Mouse (Mus musculus) forebrain, embryonic 11.5 days (tissue): Measurements from ENCODE around the gene Gm11172. TPM values are rescaled to one million over a fixed set of nuclear protein-coding genes. Genes with fewer than 3 reads are reported as not detected.
"Not testable (repeated sequence)": the region's sequence is repeated elsewhere in the genome, so short reads cannot be mapped to it uniquely, and the experiment has no call there.

Experiments
- ATAC-seq: fragments of 200-750 bp; cut with Nextera tagmentation; replicated peaks from 2 replicates; pipeline ENCODE4 v1.8.0; 2017; ENCODE audit warnings: moderate TSS enrichment; ENCODE audit not compliant: low FRiP score
- DNase-seq: peaks from one replicate; pipeline ENCODE4 v3.0.0-alpha.2; 2017; ENCODE audit warnings: low spot score
- H3K27ac ChIP-seq: fragments of 300-500 bp; sonication (generic); 2 replicates; pipeline ENCODE4 v1.5.1; 2014; ENCODE audit warnings: low read depth, low read length
- H3K27me3 ChIP-seq: fragments of 300-500 bp; sonication (generic); 2 replicates; pipeline ENCODE4 v1.6.1; 2014; ENCODE audit warnings: mild to moderate bottlenecking, low read length, mixed read lengths; ENCODE audit not compliant: control insufficient read depth, insufficient read depth
- H3K36me3 ChIP-seq: fragments of 300-500 bp; sonication (generic); 2 replicates; pipeline ENCODE4 v1.6.1; 2014; ENCODE audit warnings: mild to moderate bottlenecking, low read length, moderate library complexity, mixed read lengths; ENCODE audit not compliant: control insufficient read depth, insufficient read depth
- H3K4me1 ChIP-seq: fragments of 300-500 bp; sonication (generic); replicated peaks from 2 replicates; pipeline ENCODE4 v1.6.1; 2014; ENCODE audit warnings: low read length, mixed read lengths; ENCODE audit not compliant: control insufficient read depth, insufficient read depth
- H3K4me2 ChIP-seq: fragments of 300-500 bp; sonication (generic); 2 replicates; pipeline ENCODE4 v1.6.1; 2014; ENCODE audit warnings: low read depth, mild to moderate bottlenecking, low read length, moderate library complexity, mixed read lengths; ENCODE audit not compliant: severe bottlenecking
- H3K4me3 ChIP-seq: fragments of 300-500 bp; sonication (generic); 2 replicates; pipeline ENCODE4 v1.5.1; 2014; ENCODE audit warnings: low read depth, low read length
- H3K9ac ChIP-seq: fragments of 300-500 bp; sonication (generic); 2 replicates; pipeline ENCODE4 v1.6.1; 2014; ENCODE audit warnings: low read length
- H3K9me3 ChIP-seq: fragments of 300-500 bp; sonication (generic); 2 replicates; pipeline ENCODE4 v1.6.1; 2016; ENCODE audit warnings: low read length, mixed read lengths; ENCODE audit not compliant: control insufficient read depth
- WGBS: fragments of 180-500 bp; shearing (Covaris S2); extraction: QIAGEN DNeasy Blood & Tissue Kit; methylation state at CpG from one replicate; pipeline ENCODE4 v1.1.7; 2014; 5-methylcytosine and 5-hydroxymethylcytosine counted together
- polyA plus RNA-seq: library from polyadenylated mRNA; unstranded; fragments of >200 nt; fragmentation: Nextera tagmentation; extraction: Ambion mirVana; gene quantifications from 2 replicates; pipeline ENCODE4 v1.2.1, GENCODE M21; 2014

Gene Gm11172
- polyA plus RNA-seq, 1 experiment from 2014 or later = not detected

GRCm38 (mm10) chr16:10844319-10844670, 31.6 kb downstream of the Gm11172 start:
- DNase-seq = no peak
- 0 out of 2 replicates have a peak, but pooled peaks cover 2% of the 10 kb centered on the region for H3K4me1 ChIP-seq
- no peak overlapping the region for H3K4me2 ChIP-seq
- no peak for ATAC-seq
- no peaks in the 10 kb centered on the region for H3K36me3 ChIP-seq
- no peaks in the 10 kb centered on the region for H3K27me3 ChIP-seq
- no peak overlapping the region for H3K9ac ChIP-seq
- H3K9me3 ChIP-seq = no peaks in the 10 kb centered on the region
- no peak overlapping the region for H3K4me3 ChIP-seq
- WGBS = 85% methylated on average over 6 of the region's 6 CpGs
- no peak overlapping the region for H3K27ac ChIP-seq

- Histone ChIP-seq H3K4me2 (no peak overlapping the region), H3K27ac (no peak overlapping the region), H3K9ac (no peak overlapping the region), H3K27me3 (no peaks in the 10 kb centered on the region), H3K36me3 (no peaks in the 10 kb centered on the region), H3K4me1 (0 out of 2 replicates have a peak, but pooled peaks cover 2% of the 10 kb centered on the region), H3K9me3 (no peaks in the 10 kb centered on the region), H3K4me3 (no peak overlapping the region)
- 85% methylated on average over 6 of the region's 6 CpGs for WGBS
- DNase-seq (no peak), ATAC-seq (no peak)
These were observed 33.2 kb downstream of the Gm11172 start for GRCm38 (mm10) chr16:10845952-10846351.

DNA sequence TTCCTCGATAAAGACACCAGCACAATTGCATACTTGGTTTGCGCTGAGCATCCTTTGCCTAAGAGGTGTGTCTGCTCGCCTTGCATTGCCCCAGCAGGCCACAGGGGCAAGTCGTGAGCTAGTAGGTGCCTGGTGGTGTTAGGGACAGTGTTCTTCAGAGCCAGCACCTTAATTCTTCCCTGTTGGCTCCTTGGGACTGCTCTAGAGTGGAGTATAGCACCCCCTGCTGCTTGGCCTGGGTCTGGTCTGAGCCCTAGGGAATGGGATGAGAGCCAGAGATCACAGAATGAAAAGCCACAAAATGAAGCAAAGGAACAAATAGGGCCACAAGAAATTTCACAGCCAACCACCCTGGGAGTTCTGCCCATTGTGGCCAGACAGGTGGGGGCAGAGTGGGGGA, 33.8 kb downstream of the Gm11172 start:
- H3K4me2 ChIP-seq = no peak overlapping the region
- H3K36me3 ChIP-seq = no peaks in the 10 kb centered on the region
- 49% methylated on average over 4 of the region's 4 CpGs for WGBS
- H3K4me1 ChIP-seq = 0 out of 2 replicates have a peak, but pooled peaks cover 2% of the 10 kb centered on the region
- DNase-seq (no peak), ATAC-seq (no peak)
- no peaks in the 10 kb centered on the region for H3K27me3 ChIP-seq
- H3K4me3 ChIP-seq = no peak overlapping the region
- H3K27ac ChIP-seq = no peak overlapping the region
- no peak overlapping the region for H3K9ac ChIP-seq
- H3K9me3 ChIP-seq = no peaks in the 10 kb centered on the region

DNA sequence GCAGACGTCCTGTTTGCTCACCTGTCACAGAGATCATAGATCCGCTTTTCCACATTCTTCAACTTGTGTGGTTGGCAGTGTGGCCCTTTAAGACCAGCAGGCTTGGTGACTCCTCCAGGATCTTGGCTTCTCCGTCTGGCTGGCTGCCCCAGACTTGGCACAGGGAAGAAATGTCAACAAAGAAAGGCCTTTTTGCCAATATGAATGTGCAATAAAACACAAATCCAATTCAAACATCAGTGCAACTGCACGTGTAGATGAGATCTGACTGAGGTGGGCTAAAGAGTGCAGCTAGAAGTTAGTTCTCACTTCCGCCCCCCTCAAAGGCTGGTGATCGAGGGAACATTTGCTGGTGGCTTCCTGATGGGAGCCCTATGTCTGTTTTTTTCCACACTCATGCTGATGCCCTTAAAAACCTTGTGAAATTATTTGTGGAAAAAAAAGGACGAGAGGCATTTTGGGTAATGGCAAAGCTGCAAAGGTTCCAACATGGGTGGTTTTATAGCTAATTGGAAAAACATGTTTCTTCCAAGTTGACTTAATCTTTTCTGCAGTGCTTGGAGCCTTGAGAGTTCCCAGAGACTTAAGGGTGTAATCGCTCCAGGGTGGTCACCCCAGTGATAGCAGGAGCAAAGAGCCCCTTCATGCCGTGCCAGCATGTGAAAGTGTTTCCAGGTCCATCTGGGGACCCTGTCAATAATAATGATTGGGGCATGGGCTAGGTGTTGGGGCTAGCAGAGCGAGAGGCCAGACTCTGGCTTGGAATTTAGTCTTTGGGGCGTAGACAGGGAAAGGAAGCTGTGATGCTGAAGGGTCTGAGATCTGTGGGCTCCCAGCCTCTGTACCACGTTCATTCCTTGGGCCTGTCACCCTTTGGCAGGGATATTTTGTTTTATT, 37.5 kb downstream of the Gm11172 start:
- H3K9me3 ChIP-seq = no peaks in the 10 kb centered on the region
- H3K9ac ChIP-seq = no peak overlapping the region
- ATAC-seq (no peak), DNase-seq (no peak)
- no peak overlapping the region for H3K4me3 ChIP-seq
- no peaks in the 10 kb centered on the region for H3K4me1 ChIP-seq
- no peak overlapping the region for H3K27ac ChIP-seq
- H3K27me3 ChIP-seq = no peaks in the 10 kb centered on the region
- H3K4me2 ChIP-seq = no peak overlapping the region
- 82% methylated on average over 12 of the region's 12 CpGs for WGBS
- no peaks in the 10 kb centered on the region for H3K36me3 ChIP-seq

DNA sequence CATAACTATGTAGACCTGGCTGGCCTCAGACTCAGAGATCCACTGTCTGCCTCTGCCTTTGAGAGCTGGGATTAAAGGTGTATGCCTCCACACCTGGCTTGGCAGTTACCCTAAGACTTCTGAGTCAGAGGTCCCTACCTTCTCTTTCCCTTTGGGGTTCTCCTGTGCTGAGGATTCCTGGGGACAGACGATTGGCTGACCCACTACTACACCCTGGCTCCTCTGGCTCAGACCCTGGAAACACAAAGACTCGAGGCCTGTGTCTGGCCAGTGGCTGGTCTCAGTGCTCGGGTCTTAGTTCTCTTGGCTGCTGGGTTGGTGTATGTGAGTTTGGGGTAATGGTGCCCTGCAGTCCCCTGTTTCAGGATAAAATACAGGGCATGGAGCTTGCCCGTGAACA, 38.2 kb downstream of the Gm11172 start:
- no peak overlapping the region for H3K4me3 ChIP-seq
- no peaks in the 10 kb centered on the region for H3K27me3 ChIP-seq
- no peak overlapping the region for H3K9ac ChIP-seq
- H3K36me3 ChIP-seq = no peaks in the 10 kb centered on the region
- H3K9me3 ChIP-seq = no peaks in the 10 kb centered on the region
- ATAC-seq = no peak
- no peaks in the 10 kb centered on the region for H3K4me1 ChIP-seq
- H3K4me2 ChIP-seq = no peak overlapping the region
- H3K27ac ChIP-seq = no peak overlapping the region
- 51% methylated on average over 4 of the region's 4 CpGs for WGBS
- no peak for DNase-seq

GRCm38 (mm10) chr16:10852216-10852615, 39.5 kb downstream of the Gm11172 start:
- not testable (repeated sequence) for H3K9me3 ChIP-seq, H3K36me3 ChIP-seq, ATAC-seq, H3K4me3 ChIP-seq, H3K27me3 ChIP-seq, H3K4me2 ChIP-seq, H3K4me1 ChIP-seq, H3K9ac ChIP-seq, H3K27ac ChIP-seq, DNase-seq
- 90% methylated on average over 10 of the region's 10 CpGs for WGBS

DNA sequence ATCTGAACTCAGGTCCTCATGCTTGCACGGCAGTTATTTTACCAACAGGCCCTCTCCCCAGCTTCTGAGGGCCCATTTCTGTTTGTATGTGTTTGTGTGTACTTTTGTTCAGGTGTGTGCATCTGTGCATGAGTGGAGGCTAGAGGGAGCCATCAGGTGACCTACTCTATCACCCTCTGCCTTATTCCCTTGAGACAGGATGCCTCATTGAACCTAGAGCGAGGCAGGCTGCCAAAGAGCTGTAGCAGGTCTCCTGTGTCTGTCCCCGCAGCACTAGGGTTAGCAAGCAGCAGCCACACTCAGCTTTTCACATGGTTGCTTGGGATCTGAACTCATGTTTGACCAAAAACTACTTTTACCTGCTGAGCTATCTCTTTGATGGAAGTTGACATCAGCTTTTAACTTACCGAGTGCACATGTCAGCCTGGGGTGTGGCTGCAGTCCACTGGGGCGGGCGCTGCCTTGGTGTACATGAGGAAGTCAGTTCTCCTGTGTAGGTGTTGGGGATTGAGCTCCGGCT, 47.1 kb downstream of the Gm11172 start:
- ATAC-seq = no peak
- H3K36me3 ChIP-seq = no peaks in the 10 kb centered on the region
- no peak overlapping the region for H3K4me2 ChIP-seq

GRCm38 (mm10) chr16:10861408-10861807, 48.7 kb downstream of the Gm11172 start:
- Histone ChIP-seq H3K4me1 (no peaks in the 10 kb centered on the region), H3K9me3 (no peaks in the 10 kb centered on the region), H3K4me2 (no peak overlapping the region), H3K27ac (no peak overlapping the region), H3K36me3 (no peaks in the 10 kb centered on the region), H3K4me3 (no peak overlapping the region), H3K9ac (no peak overlapping the region), H3K27me3 (no peaks in the 10 kb centered on the region)
- no peak for ATAC-seq
- 82% methylated on average over 3 of the region's 3 CpGs for WGBS
- no peak for DNase-seq

More for the DNA sequence above, 47.1 kb downstream of the Gm11172 start:
- H3K9me3 ChIP-seq = no peaks in the 10 kb centered on the region
- no peak for DNase-seq
- no peaks in the 10 kb centered on the region for H3K27me3 ChIP-seq
- no peaks in the 10 kb centered on the region for H3K4me1 ChIP-seq
- no peak overlapping the region for H3K27ac ChIP-seq
- H3K9ac ChIP-seq = no peak overlapping the region
- H3K4me3 ChIP-seq = no peak overlapping the region
- WGBS = 93% methylated on average over 7 of the region's 7 CpGs
